Mouse (Mus musculus): ENCODE measurements at regions not wholly inside any gene's neighbourhood (a gene's known extent, or its start where the extent isn't known, plus 50 kb on each side); places are given as distances from the start of the nearest gene placed in this dataset.

- Histone ChIP-seq H3K9me3 (ENCODE audit: control insufficient read depth, low read length) (no peaks in the 10 kb centered on the region), H3K4me2 (ENCODE audit: low read length) (no peak overlapping the region), H3K27ac (ENCODE audit: low read length) (no peak overlapping the region), H3K4me1 (replicated peaks; ENCODE audit: control insufficient read depth, insufficient read depth, low read length) (peaks cover 6% of the 10 kb centered on the region; the same call in 1 of the 2 replicates), H3K9ac (replicated peaks; ENCODE audit: low read depth, low read length) (no peak overlapping the region), H3K27me3 (replicated peaks; ENCODE audit: control insufficient read depth, insufficient read depth, low read length) (0 out of 2 replicates have a peak, but pooled peaks cover 6% of the 10 kb centered on the region), H3K36me3 (ENCODE audit: control insufficient read depth, insufficient read depth) (no peaks in the 10 kb centered on the region), H3K4me3 (replicated peaks; ENCODE audit: low read length) (no peak overlapping the region)
- WGBS, result 92% methylated on average over 4 of the region's 4 CpGs
- no peak for ATAC-seq
Observed at GRCm38 (mm10) chr12:118716824-118717223, 129.3 kb upstream of the Sp8 start.

- Histone ChIP-seq H3K9ac (replicated peaks; ENCODE audit: low read depth, low read length) (no peak overlapping the region), H3K9me3 (ENCODE audit: control insufficient read depth, low read length) (no peaks in the 10 kb centered on the region), H3K4me2 (ENCODE audit: low read length) (no peak overlapping the region), H3K27ac (ENCODE audit: low read length) (no peak overlapping the region), H3K4me1 (replicated peaks; ENCODE audit: control insufficient read depth, insufficient read depth, low read length) (peaks cover 10% of the 10 kb centered on the region), H3K36me3 (ENCODE audit: control insufficient read depth, insufficient read depth) (no peaks in the 10 kb centered on the region), H3K4me3 (replicated peaks; ENCODE audit: low read length) (no peak overlapping the region), H3K27me3 (replicated peaks; ENCODE audit: control insufficient read depth, insufficient read depth, low read length) (no peaks in the 10 kb centered on the region)
- 85% methylated on average over 7 of the region's 7 CpGs for WGBS
- no peak for ATAC-seq
Observed at GRCm38 (mm10) chr12:118706626-118707025, 139.5 kb upstream of the Sp8 start.

- WGBS, result 62% methylated on average over 2 of the region's 2 CpGs
Observed at GRCm38 (mm10) chr12:118704826-118705225, 141.3 kb upstream of the Sp8 start.

GRCm38 (mm10) chr12:118703730-118704129 lies 142.4 kb upstream of the Sp8 start:
- Histone ChIP-seq H3K4me2 (ENCODE audit: low read length) (no peak overlapping the region), H3K36me3 (ENCODE audit: control insufficient read depth, insufficient read depth) (no peaks in the 10 kb centered on the region), H3K27ac (ENCODE audit: low read length) (peak overlapping the region; percentile 53; the same call in 1 of the 2 replicates), H3K9ac (replicated peaks; ENCODE audit: low read depth, low read length) (no peak overlapping the region), H3K27me3 (replicated peaks; ENCODE audit: control insufficient read depth, insufficient read depth, low read length) (no peaks in the 10 kb centered on the region), H3K4me3 (replicated peaks; ENCODE audit: low read length) (no peak overlapping the region), H3K9me3 (ENCODE audit: control insufficient read depth, low read length) (no peaks in the 10 kb centered on the region), H3K4me1 (replicated peaks; ENCODE audit: control insufficient read depth, insufficient read depth, low read length) (peaks cover 10% of the 10 kb centered on the region)
- WGBS, result 43% methylated on average over 12 of the region's 12 CpGs
- ATAC-seq, result peak; percentile 47; the same call in 1 of the 2 replicates

More at GRCm38 (mm10) chr12:118704826-118705225, 141.3 kb upstream of the Sp8 start:
- Histone ChIP-seq H3K4me2 (ENCODE audit: low read length) (no peak overlapping the region), H3K4me3 (replicated peaks; ENCODE audit: low read length) (no peak overlapping the region), H3K27me3 (replicated peaks; ENCODE audit: control insufficient read depth, insufficient read depth, low read length) (no peaks in the 10 kb centered on the region), H3K9ac (replicated peaks; ENCODE audit: low read depth, low read length) (no peak overlapping the region), H3K36me3 (ENCODE audit: control insufficient read depth, insufficient read depth) (no peaks in the 10 kb centered on the region), H3K27ac (ENCODE audit: low read length) (no peak overlapping the region), H3K4me1 (replicated peaks; ENCODE audit: control insufficient read depth, insufficient read depth, low read length) (peaks cover 10% of the 10 kb centered on the region), H3K9me3 (ENCODE audit: control insufficient read depth, low read length) (no peaks in the 10 kb centered on the region)
- peak; percentile 83 for ATAC-seq

GRCm38 (mm10) chr12:118703068-118703662 lies 143.0 kb upstream of the Sp8 start:
- Histone ChIP-seq H3K4me3 (replicated peaks; ENCODE audit: low read length) (no peak overlapping the region), H3K36me3 (ENCODE audit: control insufficient read depth, insufficient read depth) (no peaks in the 10 kb centered on the region), H3K27ac (ENCODE audit: low read length) (no peak overlapping the region), H3K4me2 (ENCODE audit: low read length) (no peak overlapping the region), H3K27me3 (replicated peaks; ENCODE audit: control insufficient read depth, insufficient read depth, low read length) (no peaks in the 10 kb centered on the region), H3K9me3 (ENCODE audit: control insufficient read depth, low read length) (no peaks in the 10 kb centered on the region; the same call in 1 of the 2 replicates), H3K4me1 (replicated peaks; ENCODE audit: control insufficient read depth, insufficient read depth, low read length) (peaks cover 10% of the 10 kb centered on the region), H3K9ac (replicated peaks; ENCODE audit: low read depth, low read length) (no peak overlapping the region)
- WGBS, result 50% methylated on average over 11 of the region's 11 CpGs
- no peak for ATAC-seq

GRCm38 (mm10) chr12:118701838-118702237 lies 144.3 kb upstream of the Sp8 start:
- no peak overlapping the region for H3K4me2 ChIP-seq (ENCODE audit: low read length)
- H3K4me3 ChIP-seq (replicated peaks; ENCODE audit: low read length), result no peak overlapping the region
- no peak overlapping the region for H3K9ac ChIP-seq (replicated peaks; ENCODE audit: low read depth, low read length)
- H3K27me3 ChIP-seq (replicated peaks; ENCODE audit: control insufficient read depth, insufficient read depth, low read length), result no peaks in the 10 kb centered on the region
- no peaks in the 10 kb centered on the region; the same call in 1 of the 2 replicates for H3K9me3 ChIP-seq (ENCODE audit: control insufficient read depth, low read length)
- 81% methylated on average over 2 of the region's 2 CpGs for WGBS
- peaks cover 10% of the 10 kb centered on the region for H3K4me1 ChIP-seq (replicated peaks; ENCODE audit: control insufficient read depth, insufficient read depth, low read length)
- no peak for ATAC-seq
- H3K27ac ChIP-seq (ENCODE audit: low read length), result no peak overlapping the region
- no peaks in the 10 kb centered on the region for H3K36me3 ChIP-seq (ENCODE audit: control insufficient read depth, insufficient read depth)

- H3K36me3 ChIP-seq (ENCODE audit: control insufficient read depth, insufficient read depth), result no peaks in the 10 kb centered on the region
- no peaks in the 10 kb centered on the region for H3K27me3 ChIP-seq (replicated peaks; ENCODE audit: control insufficient read depth, insufficient read depth, low read length)
- no peak overlapping the region for H3K9ac ChIP-seq (replicated peaks; ENCODE audit: low read depth, low read length)
- H3K27ac ChIP-seq (ENCODE audit: low read length), result no peak overlapping the region
- H3K4me2 ChIP-seq (ENCODE audit: low read length), result no peak overlapping the region
- no peaks in the 10 kb centered on the region; the same call in 1 of the 2 replicates for H3K9me3 ChIP-seq (ENCODE audit: control insufficient read depth, low read length)
- H3K4me3 ChIP-seq (replicated peaks; ENCODE audit: low read length), result no peak overlapping the region
- peaks cover 3% of the 10 kb centered on the region; the same call in 1 of the 2 replicates for H3K4me1 ChIP-seq (replicated peaks; ENCODE audit: control insufficient read depth, insufficient read depth, low read length)
- no peak for ATAC-seq
Observed at GRCm38 (mm10) chr12:118698110-118698509, 148.0 kb upstream of the Sp8 start.

GRCm38 (mm10) chr12:118694701-118695100 lies 151.4 kb upstream of the Sp8 start:
- H3K9me3 ChIP-seq (ENCODE audit: control insufficient read depth, low read length), result no peaks in the 10 kb centered on the region; the same call in 1 of the 2 replicates
- H3K4me3 ChIP-seq (replicated peaks; ENCODE audit: low read length), result no peak overlapping the region
- no peaks in the 10 kb centered on the region for H3K36me3 ChIP-seq (ENCODE audit: control insufficient read depth, insufficient read depth)
- 89% methylated on average over 2 of the region's 2 CpGs for WGBS
- H3K9ac ChIP-seq (replicated peaks; ENCODE audit: low read depth, low read length), result no peak overlapping the region
- H3K27ac ChIP-seq (ENCODE audit: low read length), result no peak overlapping the region
- no peak overlapping the region for H3K4me2 ChIP-seq (ENCODE audit: low read length)
- ATAC-seq, result no peak
- H3K27me3 ChIP-seq (replicated peaks; ENCODE audit: control insufficient read depth, insufficient read depth, low read length), result no peaks in the 10 kb centered on the region
- no peaks in the 10 kb centered on the region for H3K4me1 ChIP-seq (replicated peaks; ENCODE audit: control insufficient read depth, insufficient read depth, low read length)

GRCm38 (mm10) chr12:118682902-118683301 lies 163.2 kb upstream of the Sp8 start:
- Histone ChIP-seq H3K27ac (ENCODE audit: low read length) (no peak overlapping the region), H3K9ac (replicated peaks; ENCODE audit: low read depth, low read length) (no peak overlapping the region), H3K27me3 (replicated peaks; ENCODE audit: control insufficient read depth, insufficient read depth, low read length) (no peaks in the 10 kb centered on the region), H3K4me2 (ENCODE audit: low read length) (no peak overlapping the region), H3K9me3 (ENCODE audit: control insufficient read depth, low read length) (no peaks in the 10 kb centered on the region), H3K4me3 (replicated peaks; ENCODE audit: low read length) (no peak overlapping the region), H3K4me1 (replicated peaks; ENCODE audit: control insufficient read depth, insufficient read depth, low read length) (no peaks in the 10 kb centered on the region), H3K36me3 (ENCODE audit: control insufficient read depth, insufficient read depth) (no peaks in the 10 kb centered on the region)
- ATAC-seq, result no peak
- WGBS, result 94% methylated on average over 1 of the region's 1 CpGs

GRCm38 (mm10) chr12:118677989-118678388 lies 168.1 kb upstream of the Sp8 start:
- Histone ChIP-seq H3K9me3 (ENCODE audit: control insufficient read depth, low read length) (0 out of 2 replicates have a peak, but pooled peaks cover 2% of the 10 kb centered on the region), H3K27ac (ENCODE audit: low read length) (no peak overlapping the region), H3K4me2 (ENCODE audit: low read length) (no peak overlapping the region), H3K9ac (replicated peaks; ENCODE audit: low read depth, low read length) (no peak overlapping the region), H3K27me3 (replicated peaks; ENCODE audit: control insufficient read depth, insufficient read depth, low read length) (no peaks in the 10 kb centered on the region), H3K4me1 (replicated peaks; ENCODE audit: control insufficient read depth, insufficient read depth, low read length) (no peaks in the 10 kb centered on the region), H3K4me3 (replicated peaks; ENCODE audit: low read length) (no peak overlapping the region), H3K36me3 (ENCODE audit: control insufficient read depth, insufficient read depth) (no peaks in the 10 kb centered on the region)
- WGBS, result 88% methylated on average over 4 of the region's 4 CpGs
- ATAC-seq, result no peak

Data from forebrain, embryonic 16.5 days (tissue).